Mouse (Mus musculus) megakaryocyte, adult 5-6 weeks (primary cell): ENCODE data around the gene Olfr665. TPM values are rescaled to one million over a fixed set of nuclear protein-coding genes. Genes with fewer than 3 reads are reported as not detected.
"Not testable (repeated sequence)": the region's sequence is repeated elsewhere in the genome, so short reads cannot be mapped to it uniquely, and the experiment has no call there.

ENCODE experiments used
- ATAC-seq: 2 replicates; pipeline ENCODE4 v1.8.0; 2016; ENCODE audit warnings: mild to moderate bottlenecking, inconsistent platforms; ENCODE audit not compliant: poor library complexity, severe bottlenecking
- total RNA-seq, 2 experiments: library from RNA; stranded (forward) in 1 of 2; stranded (reverse) in 1 of 2; fragments of 153-499, 151-499 nt in 1 of 2; fragments of 221-1000, 200-1000 nt in 1 of 2; gene quantifications; 2 replicates each; pipeline versions ENCODE4 v1.2.3 to v1.2.4; 2015 to 2017

Olfr665 gene
- total RNA-seq (2015) = not detected in 2 replicates
- not detected in 2 replicates for total RNA-seq (2017)

DNA sequence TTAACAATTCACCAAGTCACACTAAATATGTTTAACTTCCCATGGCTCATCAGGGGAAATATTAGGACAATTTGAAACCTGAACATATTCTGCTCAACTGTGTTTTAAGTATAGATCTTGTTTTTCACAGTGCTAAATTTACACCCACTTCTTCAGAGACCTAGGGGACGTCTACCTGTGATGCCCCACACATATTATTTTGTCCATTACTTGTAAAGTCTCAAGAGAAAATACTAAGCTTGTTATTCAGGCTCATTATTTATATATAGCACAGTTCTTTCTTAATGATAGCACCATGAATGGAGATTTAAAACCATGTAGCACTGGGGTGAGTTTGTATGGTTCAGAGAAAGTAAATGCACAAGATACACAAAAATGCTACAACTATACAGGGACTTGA is at the start of gene Olfr665:
TSS of gene Olfr665 (plus strand) at position 301 of the 400 bp plus-strand sequence.
- ATAC-seq = no peak

DNA sequence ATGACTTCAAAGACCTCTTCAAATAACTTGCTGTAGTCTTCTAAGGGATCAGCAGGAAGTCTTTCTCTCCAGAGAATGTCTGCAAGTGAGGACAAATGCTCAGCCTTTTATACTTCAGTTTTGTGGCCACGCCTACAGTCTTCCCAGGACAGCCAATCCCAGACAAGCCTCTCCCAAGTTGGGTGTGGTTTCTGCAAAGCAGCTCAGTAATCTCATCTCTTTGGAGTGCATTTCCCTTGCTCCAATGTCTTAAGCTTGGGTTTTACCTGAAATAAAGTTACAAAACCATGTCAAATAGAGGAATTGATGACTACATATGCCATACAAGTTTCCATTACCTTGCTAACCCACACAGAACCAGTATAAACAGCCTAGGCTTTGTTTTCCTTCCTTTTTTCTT is 35.3 kb upstream of the Olfr665 start, which contains the start of gene Usp17lb:
TSS of gene Usp17lb (minus strand) at position 101 of the 400 bp plus-strand sequence.
- ATAC-seq = no peak

DNA sequence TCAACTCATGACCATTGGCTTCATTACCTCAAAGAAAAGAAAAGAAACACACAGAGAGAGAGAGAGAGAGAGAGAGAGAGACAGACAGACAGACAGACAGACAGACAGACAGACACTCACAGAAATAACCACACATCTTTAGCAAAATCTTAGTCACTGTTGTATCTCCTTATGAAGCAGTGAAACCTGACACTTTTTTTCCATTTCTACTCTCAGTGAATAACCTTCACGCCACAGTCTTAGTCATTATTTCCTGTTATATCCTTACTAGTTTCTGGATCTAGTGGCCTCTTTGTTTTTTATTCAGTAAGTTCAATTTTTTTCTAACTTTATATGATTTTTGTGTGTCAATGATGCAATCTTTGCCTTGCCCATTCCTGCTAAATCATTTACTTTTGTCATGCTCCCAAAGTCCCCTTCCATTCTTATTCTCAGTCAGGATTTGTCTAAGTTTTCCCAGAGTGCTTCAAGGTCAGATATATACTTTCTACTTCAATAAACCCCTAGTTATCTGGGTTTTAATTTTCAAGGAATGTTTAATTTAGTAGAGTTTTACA is 34.0 kb upstream of the Olfr665 start:
- ATAC-seq = no peak

DNA sequence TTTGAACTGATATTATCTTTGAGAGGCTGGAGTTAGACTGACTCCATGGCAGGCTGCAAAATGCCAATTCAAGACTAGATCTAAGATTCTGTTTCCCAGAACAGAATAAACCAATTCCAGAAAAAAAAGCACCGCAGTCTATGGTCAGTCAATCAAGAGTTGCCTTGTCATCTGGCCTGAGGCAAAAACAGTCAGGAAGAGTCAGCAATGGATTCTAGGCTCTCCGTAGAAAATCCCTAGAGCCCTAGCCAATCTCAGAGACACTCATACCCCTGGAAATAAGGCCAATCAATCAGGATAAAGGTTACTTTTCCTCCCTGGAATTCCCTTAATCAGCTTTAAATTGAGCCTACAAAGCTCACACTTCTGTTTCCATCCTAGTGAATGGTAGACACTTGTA is 26.3 kb upstream of the Olfr665 start:
- not testable (repeated sequence) for ATAC-seq

DNA sequence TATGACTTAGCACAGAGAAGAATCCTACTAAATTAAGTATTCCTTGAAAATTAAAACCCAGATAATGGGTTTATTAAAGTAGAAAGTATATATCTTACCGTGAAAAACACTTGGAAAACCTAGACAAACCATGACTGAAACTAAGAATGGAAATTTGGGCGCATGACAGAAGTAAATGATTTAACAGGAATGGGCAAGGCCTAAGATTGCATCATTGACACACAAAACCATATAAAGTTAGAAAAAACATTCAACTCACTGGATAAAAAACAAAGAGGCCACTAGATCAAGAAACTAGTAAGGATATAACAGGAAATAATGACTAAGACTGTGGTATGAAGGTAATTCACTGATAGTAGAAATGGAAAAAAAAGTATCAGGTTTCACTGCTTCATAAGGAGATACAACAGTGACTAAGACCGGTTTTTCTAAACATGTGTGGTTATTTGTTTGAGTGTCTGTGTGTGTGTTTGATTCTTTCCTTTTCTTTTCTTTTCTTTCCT is 22.5 kb upstream of the Olfr665 start:
- no peak for ATAC-seq

DNA sequence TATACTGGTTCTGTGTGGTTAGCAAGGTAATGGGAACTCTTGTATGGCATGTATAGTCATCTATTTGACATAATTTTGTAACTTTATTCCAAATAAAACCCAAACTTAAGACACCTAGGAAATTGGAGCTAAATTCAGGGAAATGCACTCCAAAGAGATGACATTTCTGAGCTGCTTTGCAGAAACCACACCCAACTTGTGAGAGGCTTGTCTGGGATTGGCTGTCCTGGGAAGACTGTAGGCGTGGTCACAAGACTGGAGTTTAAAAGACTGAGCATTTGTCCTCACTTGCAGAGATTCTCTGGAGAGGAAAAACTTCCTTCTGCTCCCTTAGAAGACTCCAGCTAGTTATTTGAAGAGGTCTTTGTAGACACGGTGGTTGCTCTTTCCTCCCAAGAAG is 21.1 kb upstream of the Olfr665 start, which contains the start of gene Usp17la:
TSS of gene Usp17la (plus strand) at position 301 of the 400 bp plus-strand sequence.
- ATAC-seq = not testable (repeated sequence)

DNA sequence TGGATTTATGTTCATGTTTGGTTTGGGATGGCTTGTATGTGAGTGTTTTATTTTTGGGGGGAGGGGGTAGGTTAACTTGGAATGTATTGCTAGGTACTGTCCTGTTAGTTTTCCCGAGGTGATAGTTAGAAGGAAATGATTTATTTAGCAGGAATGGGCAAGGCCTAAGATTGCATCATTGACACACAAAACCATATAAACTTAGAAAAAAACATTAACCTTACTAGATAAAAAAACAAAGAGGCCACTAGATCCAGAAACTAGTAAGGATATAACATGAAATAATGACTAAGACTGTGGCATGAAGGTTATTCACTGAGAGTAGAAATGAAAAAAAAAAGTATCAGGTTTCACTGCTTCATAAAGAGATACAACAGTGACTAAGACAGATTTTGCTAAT is 20.1 kb upstream of the Olfr665 start:
- ATAC-seq = no peak

DNA sequence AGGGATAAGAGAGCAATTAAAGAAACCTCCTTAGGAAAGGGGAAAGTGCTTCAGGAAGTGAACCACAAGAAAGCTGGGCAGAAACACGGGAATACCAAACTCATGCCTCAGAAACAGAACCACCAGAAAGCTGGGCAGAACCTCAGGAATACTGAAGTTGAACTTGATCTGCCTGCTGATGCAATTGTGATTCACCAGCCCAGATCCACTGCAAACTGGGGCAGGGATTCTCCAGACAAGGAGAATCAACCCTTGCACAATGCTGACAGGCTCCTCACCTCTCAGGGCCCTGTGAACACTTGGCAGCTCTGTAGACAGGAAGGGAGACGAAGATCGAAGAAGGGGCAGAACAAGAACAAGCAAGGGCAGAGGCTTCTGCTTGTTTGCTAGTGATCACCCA is 16.4 kb upstream of the Olfr665 start:
- ATAC-seq = no peak

DNA sequence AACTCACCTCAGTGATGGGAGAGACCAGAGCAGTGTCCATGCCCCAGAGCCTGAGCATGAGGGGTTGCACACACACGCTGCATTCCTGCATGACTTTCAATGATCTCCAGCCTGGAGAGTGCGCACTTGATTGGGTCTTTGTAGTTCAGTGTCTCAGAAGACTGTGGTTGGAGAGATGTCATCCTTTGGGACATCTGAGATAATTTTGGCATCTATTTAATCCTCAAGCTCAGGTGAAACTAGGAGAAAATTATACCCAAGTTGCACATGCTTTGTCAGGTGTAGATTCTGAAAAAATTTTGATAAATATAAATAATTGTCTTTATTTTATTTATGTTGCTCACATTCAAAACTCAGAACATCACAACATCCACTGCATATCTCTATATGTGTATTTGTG is 18.0 kb downstream of the Olfr665 start, which contains the start of gene Olfr666:
TSS of gene Olfr666 (minus strand) at position 101 of the 400 bp plus-strand sequence.
- no peak for ATAC-seq

DNA sequence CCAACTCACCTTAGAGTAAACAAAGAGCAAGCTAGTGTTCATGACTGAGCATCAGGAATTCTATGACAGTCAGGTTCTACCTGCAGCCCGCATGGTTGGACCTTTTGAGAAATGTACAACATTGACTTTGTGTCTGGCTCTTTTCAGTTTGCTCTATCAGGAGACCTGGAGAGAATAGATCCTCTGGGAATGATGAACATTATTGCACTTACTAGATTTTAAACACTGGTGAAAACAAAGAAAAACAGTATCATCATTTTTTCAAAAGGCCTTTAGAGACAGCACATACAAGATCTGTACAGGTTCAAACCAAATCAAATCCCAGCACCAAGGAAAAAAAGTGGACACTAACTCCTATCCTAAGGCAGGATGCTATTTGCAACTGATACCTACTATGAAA is 43.6 kb downstream of the Olfr665 start, which contains the start of gene Olfr667:
TSS of gene Olfr667 (minus strand) at position 101 of the 400 bp plus-strand sequence.
- no peak for ATAC-seq

DNA sequence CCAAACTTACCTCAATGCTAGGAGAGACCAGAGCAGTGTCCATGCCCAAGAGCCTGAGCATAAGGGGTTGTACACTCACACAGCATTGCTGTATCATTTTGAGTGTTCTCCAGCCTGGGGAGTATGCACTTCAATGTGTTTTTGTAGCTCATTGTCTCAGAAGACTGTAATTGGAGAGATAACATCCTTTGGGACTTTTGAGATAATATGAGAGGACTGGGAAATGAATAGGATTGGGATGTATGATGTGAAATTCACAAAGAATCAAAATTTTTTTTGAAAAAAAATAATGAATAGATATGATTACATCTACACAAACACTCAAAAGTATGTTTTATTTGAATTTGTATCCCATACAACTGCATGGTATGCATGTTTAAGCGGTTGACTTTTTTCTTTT is 50.1 kb downstream of the Olfr665 start, which contains the start of gene Olfr668:
TSS of gene Olfr668 (minus strand) at position 101 of the 400 bp plus-strand sequence.
- no peak for ATAC-seq

Other genes starting within 250 kb of the Olfr665 start
- gene Olfr658, start 230.7 kb upstream of the Olfr665 start, total RNA-seq (2015) = not detected in 2 replicates
- not detected in 2 replicates for gene Olfr658, start 230.7 kb upstream of the Olfr665 start, total RNA-seq (2017)
- not detected in 2 replicates for gene Olfr659, start 211.3 kb upstream of the Olfr665 start, total RNA-seq (2015)
- not detected in 2 replicates for gene Olfr659, start 211.3 kb upstream of the Olfr665 start, total RNA-seq (2017)
- gene Olfr661, start 191.5 kb upstream of the Olfr665 start, total RNA-seq (2015) = not detected in 2 replicates
- not detected in 2 replicates for gene Olfr661, start 191.5 kb upstream of the Olfr665 start, total RNA-seq (2017)
- gene Usp17le, start 100.6 kb upstream of the Olfr665 start, total RNA-seq (2015) = not detected in 2 replicates
- gene Usp17le, start 100.6 kb upstream of the Olfr665 start, total RNA-seq (2017) = not detected in 2 replicates
- gene Usp17lb, start 35.4 kb upstream of the Olfr665 start, total RNA-seq (2015) = not detected in 2 replicates
- not detected in 2 replicates for gene Usp17lb, start 35.4 kb upstream of the Olfr665 start, total RNA-seq (2017)
- gene Usp17la, start 21.0 kb upstream of the Olfr665 start, total RNA-seq (2015) = not detected in 2 replicates
- not detected in 2 replicates for gene Usp17la, start 21.0 kb upstream of the Olfr665 start, total RNA-seq (2017)
- gene Olfr666, start 17.9 kb downstream of the Olfr665 start, total RNA-seq (2015) = not detected in 2 replicates
- gene Olfr666, start 17.9 kb downstream of the Olfr665 start, total RNA-seq (2017) = not detected in 2 replicates
- gene Olfr667, start 43.5 kb downstream of the Olfr665 start, total RNA-seq (2015) = not detected in 2 replicates
- not detected in 2 replicates for gene Olfr667, start 43.5 kb downstream of the Olfr665 start, total RNA-seq (2017)
- not detected in 2 replicates for gene Olfr668, start 50.0 kb downstream of the Olfr665 start, total RNA-seq (2015)
- not detected in 2 replicates for gene Olfr668, start 50.0 kb downstream of the Olfr665 start, total RNA-seq (2017)
- not detected in 2 replicates for gene Olfr669, start 56.2 kb downstream of the Olfr665 start, total RNA-seq (2015)
- not detected in 2 replicates for gene Olfr669, start 56.2 kb downstream of the Olfr665 start, total RNA-seq (2017)
- gene Olfr670, start 84.6 kb downstream of the Olfr665 start, total RNA-seq (2015) = not detected in 2 replicates
- not detected in 2 replicates for gene Olfr670, start 84.6 kb downstream of the Olfr665 start, total RNA-seq (2017)
- gene Olfr671, start 101.1 kb downstream of the Olfr665 start, total RNA-seq (2015) = not detected in 2 replicates
- not detected in 2 replicates for gene Olfr671, start 101.1 kb downstream of the Olfr665 start, total RNA-seq (2017)
- gene Olfr672, start 124.0 kb downstream of the Olfr665 start, total RNA-seq (2015) = not detected in 2 replicates
- not detected in 2 replicates for gene Olfr672, start 124.0 kb downstream of the Olfr665 start, total RNA-seq (2017)
- gene Olfr675, start 150.4 kb downstream of the Olfr665 start, total RNA-seq (2015) = not detected in 2 replicates
- not detected in 2 replicates for gene Olfr675, start 150.4 kb downstream of the Olfr665 start, total RNA-seq (2017)
- gene Olfr676, start 154.7 kb downstream of the Olfr665 start, total RNA-seq (2015) = not detected in 2 replicates
- not detected in 2 replicates for gene Olfr676, start 154.7 kb downstream of the Olfr665 start, total RNA-seq (2017)
- not detected in 2 replicates for gene Olfr677, start 173.3 kb downstream of the Olfr665 start, total RNA-seq (2015)
- not detected in 2 replicates for gene Olfr677, start 173.3 kb downstream of the Olfr665 start, total RNA-seq (2017)
- not detected in 2 replicates for gene Olfr678, start 186.4 kb downstream of the Olfr665 start, total RNA-seq (2015)
- gene Olfr678, start 186.4 kb downstream of the Olfr665 start, total RNA-seq (2017) = not detected in 2 replicates
- gene Olfr679, start 203.2 kb downstream of the Olfr665 start, total RNA-seq (2015) = not detected in 2 replicates
- not detected in 2 replicates for gene Olfr679, start 203.2 kb downstream of the Olfr665 start, total RNA-seq (2017)
- not detected in 2 replicates for gene Olfr680-ps1, start 214.8 kb downstream of the Olfr665 start, total RNA-seq (2015)
- gene Olfr680-ps1, start 214.8 kb downstream of the Olfr665 start, total RNA-seq (2017) = not detected in 2 replicates
- gene Olfr681, start 238.8 kb downstream of the Olfr665 start, total RNA-seq (2015) = not detected in 2 replicates
- not detected in 2 replicates for gene Olfr681, start 238.8 kb downstream of the Olfr665 start, total RNA-seq (2017)